Mouse (Mus musculus) adrenal gland, postnatal 14 days (tissue): ENCODE results near the gene Sall4. TPM values are rescaled to one million over a fixed set of nuclear protein-coding genes. Genes with fewer than 3 reads are reported as not detected.

Source experiments
- total RNA-seq: library from RNA; stranded (reverse); gene quantifications from 2 replicates; pipeline ENCODE4 v1.2.3, GENCODE M21; 2021

Gene Sall4
- total RNA-seq, 1 experiment from 2014 or later: not detected

Other genes starting within 250 kb of the Sall4 start
- 2.7 and 7.6 TPM in 2 replicates for gene Nfatc2, start 166.3 kb downstream of the Sall4 start, total RNA-seq
- gene Atp9a, start 25.5 kb downstream of the Sall4 start, total RNA-seq: 64.8 and 68.9 TPM in 2 replicates
- gene Zfp64, start 187.6 kb upstream of the Sall4 start, total RNA-seq: 17.2 and 19.7 TPM in 2 replicates